Mouse (Mus musculus) neural tube, embryonic 12.5 days (tissue): ENCODE measurements around the gene Cobll1. TPM values are rescaled to one million over a fixed set of nuclear protein-coding genes. Genes with fewer than 3 reads are reported as not detected.

ENCODE experiments used
- polyA plus RNA-seq: library from polyadenylated mRNA; unstranded; fragments of >200 nt; fragmentation: Nextera tagmentation; extraction: Ambion mirVana; gene quantifications from 2 replicates; pipeline ENCODE4 v1.2.1, GENCODE M21; 2016

Cobll1 gene
- polyA plus RNA-seq, 1 experiment from 2014 or later: 3.0 TPM

Other genes starting within 250 kb of the Cobll1 start
- gene Grb14, start 214.4 kb downstream of the Cobll1 start, polyA plus RNA-seq: 13.0 and 17.4 TPM in 2 replicates
- gene Slc38a11, start 124.6 kb upstream of the Cobll1 start, polyA plus RNA-seq: 0.23 and 0.24 TPM in 2 replicates